Mouse (Mus musculus): ENCODE data around the gene Adora3.

DNA sequence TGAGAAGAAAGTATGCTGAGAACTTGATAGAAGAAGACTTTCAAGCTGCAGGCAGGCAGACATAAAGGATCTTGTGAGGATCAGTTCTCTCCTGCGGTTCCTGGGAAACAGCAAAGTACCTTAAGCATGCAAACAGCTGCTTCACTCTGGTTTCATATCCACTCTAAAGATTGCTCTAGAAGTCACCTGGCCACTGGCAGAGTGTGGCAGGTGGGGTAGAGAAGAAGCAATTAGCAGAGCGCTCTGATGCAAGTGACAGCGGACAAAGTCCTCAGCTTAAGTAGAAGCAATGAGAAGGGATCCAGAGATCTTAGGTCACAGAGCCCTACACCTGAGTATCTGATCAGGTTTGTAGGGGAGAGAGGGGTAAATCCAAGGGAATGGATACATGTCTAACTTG, 39.1 kb upstream of the Adora3 start:
- no peak for TF ChIP-seq POLR2A (IDR thresholded peaks at IDR 0.05; ENCODE audit: insufficient read depth, low read length)
- no peak for TF ChIP-seq EP300 (IDR thresholded peaks at IDR 0.05; ENCODE audit: insufficient read depth, low read depth, low read length)
- TF ChIP-seq CTCF (IDR thresholded peaks at IDR 0.05; ENCODE audit: low read depth, low read length) = no peak

Data from ES-Bruce4 (cell line).